Mouse (Mus musculus): ENCODE results near the gene Ppm1h.

DNA sequence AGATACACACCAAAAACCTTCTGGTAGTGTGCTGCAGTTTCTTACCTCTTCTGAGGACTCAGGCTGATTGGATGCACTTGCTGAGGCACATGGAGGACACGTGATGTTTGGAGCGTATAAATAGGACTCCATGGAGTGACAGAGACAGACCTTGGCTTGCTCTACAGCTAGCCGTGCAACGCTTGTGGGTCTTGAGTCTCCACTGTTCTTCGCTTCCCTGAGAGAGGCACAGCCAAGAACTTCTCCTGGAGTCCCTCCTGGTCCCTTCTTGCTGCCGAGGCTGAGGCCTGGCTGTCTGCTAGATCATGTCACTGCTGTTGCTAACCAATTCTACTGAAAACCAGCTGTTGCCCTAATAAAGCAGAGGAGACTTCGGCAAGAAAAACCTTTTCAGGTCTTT, 221.4 kb downstream of the Ppm1h start:
- TF ChIP-seq CTCF (IDR thresholded peaks at IDR 0.05; ENCODE audit: borderline replicate concordance, extremely low read depth, insufficient read depth, insufficient read length) (no peak), POLR2A (IDR thresholded peaks at IDR 0.05; ENCODE audit: borderline replicate concordance, extremely low read depth, insufficient read depth, insufficient read length, poor library complexity, severe bottlenecking) (no peak)

Data from brain, embryonic 14.5 days (tissue).